Mouse (Mus musculus) T-helper 17 cell (primary cell): Measurements from ENCODE around the gene Rangap1.

Experiments
- in situ Hi-C, 2 experiments: fragments of 300-600 bp; cut with MboI, MseI; formaldehyde crosslinking; loops; 1 replicate in 1 of 2; 2 replicates in 1 of 2; pipeline ENCODE4 v1.15.1; 2025; ENCODE audit warnings: high pct_unique_total_duplicates in 2 of 2

The Rangap1 gene

DNA sequence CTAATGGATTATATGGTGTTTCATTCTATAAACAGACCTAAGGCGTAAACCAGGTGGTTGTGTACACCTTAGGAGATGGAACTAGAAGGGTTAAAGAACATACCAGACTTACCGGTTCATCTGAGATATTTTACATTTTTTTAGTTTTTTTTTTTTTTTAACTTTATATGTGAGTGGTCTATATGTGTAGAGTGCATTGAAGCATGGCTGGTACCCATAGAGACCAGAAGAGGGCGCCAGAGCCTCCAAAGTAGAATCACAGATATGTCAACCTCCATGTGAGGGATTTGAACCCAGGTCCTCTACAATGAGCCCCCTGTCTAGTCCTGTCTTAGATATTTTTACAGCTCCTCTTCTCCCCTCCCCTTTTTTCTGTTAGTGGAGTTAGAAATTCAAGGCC, 47.5 kb downstream of the Rangap1 start:
- in situ Hi-C loops, result loop anchor here in 1 of 2 experiments (25.0 kb wide), 1 partner anchor 1461 kb away; the partner anchor contains the start of genes AC140267.1 and Mief1

DNA sequence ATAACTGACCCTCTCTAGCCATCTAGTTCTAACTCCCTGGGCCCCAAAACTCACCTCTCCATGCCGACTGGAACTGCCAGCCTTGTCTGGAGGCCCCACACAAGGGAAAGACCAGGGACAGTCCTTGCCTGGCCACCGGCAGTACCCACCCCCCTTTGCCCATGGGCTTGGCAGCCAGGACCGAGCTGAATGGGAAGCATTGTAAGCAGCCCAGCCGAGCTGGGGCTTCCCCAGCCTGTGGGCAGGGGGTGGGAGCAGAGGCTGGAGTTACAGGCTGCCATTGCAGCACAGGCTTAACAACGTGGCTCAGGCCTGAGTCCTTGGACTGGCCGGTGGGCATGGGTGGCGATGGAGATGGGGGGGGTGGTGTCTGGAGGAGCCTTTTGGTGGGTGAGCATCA, 48.2 kb downstream of the Rangap1 start, which contains the start of gene Chadl:
Chadl (minus strand) TSS at position 113 of the 400 bp plus-strand sequence.
- in situ Hi-C loops, result loop anchor here in 1 of 2 experiments (25.0 kb wide), 1 partner anchor 1460 kb away; the partner anchor contains the start of genes AC140267.1 and Mief1

DNA sequence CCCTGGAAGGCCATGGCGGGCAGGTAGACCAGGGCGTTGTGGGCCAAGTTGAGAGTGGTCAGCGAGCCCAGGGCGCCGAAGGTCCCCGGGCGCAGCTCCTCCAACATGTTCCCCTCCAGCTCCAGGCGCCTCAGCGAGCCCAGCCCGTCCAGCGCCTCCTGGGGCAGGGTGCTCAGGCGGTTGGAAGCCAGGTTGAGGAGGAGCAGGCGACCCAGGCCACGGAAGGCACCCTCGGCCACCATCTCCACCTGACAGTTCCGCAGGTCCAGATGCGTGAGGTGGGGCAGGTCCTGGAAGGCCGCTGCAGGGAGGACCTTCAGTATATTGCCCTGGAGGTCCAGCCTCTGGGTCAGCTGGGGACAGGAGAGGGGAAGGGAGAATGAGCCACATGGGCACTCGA, 50.4 kb downstream of the Rangap1 start:
- in situ Hi-C loops, result loop anchor here in 1 of 2 experiments (25.0 kb wide), 1 partner anchor 1458 kb away; the partner anchor contains the start of genes AC140267.1 and Mief1

DNA sequence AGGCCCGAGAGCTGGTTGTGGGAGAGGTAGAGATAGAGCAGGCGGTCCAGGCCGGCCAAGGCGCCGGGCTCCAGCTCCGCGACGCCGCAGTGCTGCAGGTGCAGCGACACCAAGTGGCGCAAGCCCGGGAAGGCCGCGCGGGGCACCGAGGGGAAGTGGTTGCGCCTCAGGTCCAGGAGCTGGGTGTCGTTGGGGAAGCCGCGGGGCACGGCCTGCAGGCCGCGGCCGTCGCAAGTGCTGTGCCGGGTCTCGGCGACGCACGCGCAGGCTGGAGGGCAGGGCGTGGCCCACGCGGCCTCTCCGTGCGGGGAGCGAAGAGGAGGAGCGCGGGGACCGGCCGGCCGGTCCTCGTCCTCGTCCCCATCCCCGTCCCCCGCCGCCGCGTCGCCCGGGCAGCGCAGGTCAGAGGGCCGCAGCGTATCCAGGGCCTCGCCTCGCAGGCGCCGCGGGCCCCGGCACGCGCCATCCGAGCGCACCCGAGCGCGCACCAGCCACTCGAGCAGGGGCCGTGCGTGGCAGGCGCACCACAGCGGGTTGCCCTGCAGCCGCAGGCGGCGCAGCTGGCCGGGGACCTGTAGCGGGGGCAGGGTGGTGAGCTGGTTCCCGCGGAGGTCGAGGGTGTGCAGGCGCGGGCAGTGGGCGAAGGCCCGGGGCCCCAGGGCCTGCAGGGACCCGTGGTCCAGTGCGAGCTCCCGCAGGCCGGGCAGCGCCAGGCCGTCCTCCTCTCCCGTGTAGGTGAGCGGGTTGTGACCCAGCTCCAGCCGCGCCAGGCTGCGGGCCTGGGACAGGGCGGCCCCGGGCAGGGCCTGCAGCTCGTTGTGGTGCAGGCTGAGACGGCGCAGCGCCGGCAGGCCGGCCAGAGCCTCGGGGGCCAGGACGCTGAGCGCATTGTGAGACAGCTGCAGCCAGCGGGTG, 51.1 kb downstream of the Rangap1 start:
- in situ Hi-C loops, result loop anchor here in 1 of 2 experiments (25.0 kb wide), 1 partner anchor 1457 kb away; the partner anchor contains the start of genes AC140267.1 and Mief1

DNA sequence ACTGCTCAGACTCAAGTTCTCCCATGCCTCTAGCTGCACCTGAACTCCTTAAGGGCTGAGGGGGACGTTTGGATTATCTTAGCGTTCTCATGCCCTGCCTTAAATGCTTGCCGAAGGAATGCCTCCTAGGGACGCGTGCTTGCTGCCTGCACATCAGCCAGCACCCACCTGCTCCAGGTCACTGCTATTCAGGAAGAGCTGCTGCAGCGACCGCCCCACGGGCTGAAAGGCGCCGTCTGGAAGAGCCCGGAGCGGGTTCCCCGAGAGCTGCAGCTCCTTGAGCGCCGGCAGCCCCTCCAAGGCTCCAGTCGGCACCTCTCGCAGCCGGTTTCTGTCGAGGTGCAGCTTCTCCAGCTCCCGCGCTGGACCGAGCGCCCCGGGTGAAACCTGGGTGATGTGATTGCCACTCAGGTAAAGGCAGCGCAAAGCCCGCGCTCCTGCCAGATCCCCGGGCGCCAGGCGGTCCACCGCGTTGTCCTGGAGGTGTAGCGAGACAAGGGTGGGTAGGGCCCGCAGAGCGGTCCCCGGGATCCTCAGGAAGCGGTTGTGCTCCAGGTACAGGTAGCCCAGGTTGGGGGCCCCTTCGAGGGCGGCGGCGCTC, 51.9 kb downstream of the Rangap1 start:
- in situ Hi-C loops, result loop anchor here in 1 of 2 experiments (25.0 kb wide), 1 partner anchor 1456 kb away; the partner anchor contains the start of genes AC140267.1 and Mief1

DNA sequence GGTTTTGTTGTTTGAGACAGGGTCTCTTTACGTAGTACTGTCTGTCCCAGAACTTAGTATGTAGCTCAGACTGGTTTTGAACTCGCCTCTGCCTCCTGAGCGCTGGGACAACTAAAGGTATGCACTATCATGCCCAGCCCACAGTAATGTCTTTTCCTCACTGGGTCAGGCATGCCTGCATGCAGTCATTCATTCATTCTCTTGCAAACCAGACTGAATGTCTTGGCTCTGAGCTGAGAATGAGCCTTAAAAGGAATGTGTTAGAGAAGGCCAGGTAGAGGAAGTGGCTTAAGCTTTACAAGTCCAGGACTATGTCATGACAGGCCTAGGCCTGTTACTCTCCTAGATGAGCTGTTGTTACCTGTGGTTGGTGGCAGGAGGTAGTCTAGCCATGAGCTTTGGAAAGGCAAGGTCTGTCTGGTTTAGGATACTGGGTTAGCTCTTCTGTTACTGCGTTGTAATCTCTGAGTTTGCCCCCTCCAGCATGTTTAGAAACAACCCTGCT, 65.0 kb downstream of the Rangap1 start:
- in situ Hi-C loops, result loop anchor here in 1 of 2 experiments (25.0 kb wide), 1 partner anchor 1443 kb away; the partner anchor contains the start of genes AC140267.1 and Mief1

DNA sequence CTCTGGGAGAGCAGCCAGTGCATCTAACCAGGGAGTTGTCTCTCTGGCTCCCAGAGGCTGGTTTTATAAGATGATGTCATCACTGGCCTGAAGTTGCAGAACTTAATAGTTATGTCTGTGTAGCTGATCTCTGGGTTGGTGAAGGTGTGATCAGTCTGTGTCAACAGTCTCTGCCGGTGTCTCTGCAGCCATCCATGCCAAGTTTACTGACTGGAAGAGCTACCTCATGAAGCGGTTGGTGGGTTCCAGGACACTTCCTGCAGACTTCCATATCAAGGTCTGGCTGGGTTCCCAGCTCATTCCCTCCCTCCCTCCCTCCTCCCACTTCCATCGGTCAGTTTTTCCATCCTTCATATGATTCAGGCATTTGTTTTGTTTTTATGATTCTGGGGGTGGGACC, 68.7 kb downstream of the Rangap1 start:
- in situ Hi-C loops, result loop anchor here in 1 of 2 experiments (25.0 kb wide), 1 partner anchor 1439 kb away; the partner anchor contains the start of genes AC140267.1 and Mief1

DNA sequence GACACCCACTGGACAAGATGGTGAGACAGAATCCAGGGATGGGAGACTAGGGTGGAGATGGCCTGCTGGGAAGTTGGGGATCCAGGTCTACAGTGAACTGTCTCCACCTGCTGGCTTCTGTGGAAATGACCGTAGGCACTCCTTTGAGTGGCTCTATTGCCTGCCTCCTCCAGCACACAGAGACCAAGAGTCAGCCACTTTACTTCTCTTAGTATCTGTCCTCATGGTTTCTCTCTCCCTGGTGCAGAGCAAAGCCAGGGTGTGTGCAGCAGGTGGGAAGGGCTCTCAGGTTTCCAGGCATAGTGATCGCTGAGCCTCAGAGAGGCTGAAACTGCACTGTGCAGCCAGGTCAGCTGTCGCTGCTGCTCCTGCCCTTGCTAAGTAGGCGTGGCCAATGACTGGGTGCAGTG, 75.1 kb downstream of the Rangap1 start:
- in situ Hi-C loops, result no loop called here

DNA sequence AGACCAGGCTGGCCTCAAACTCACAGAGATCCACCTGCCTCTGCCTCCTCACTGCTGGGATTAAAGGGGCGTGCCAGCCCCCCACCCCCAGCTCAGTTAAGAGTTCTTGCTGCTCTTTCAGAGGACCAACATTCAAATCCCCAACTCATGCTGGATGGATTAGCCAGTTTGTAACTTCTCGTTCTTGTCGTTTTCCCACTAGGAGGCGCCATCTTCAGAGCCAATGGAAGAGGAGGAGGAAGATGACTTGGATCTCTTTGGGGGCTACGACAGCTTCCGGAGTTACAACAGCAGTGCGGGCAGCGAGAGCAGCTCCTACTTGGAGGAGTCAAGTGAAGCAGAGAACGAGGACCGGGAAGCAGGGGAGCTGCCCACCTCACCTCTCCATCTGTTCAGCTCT, 78.4 kb downstream of the Rangap1 start:
- in situ Hi-C loops, result no loop called here

DNA sequence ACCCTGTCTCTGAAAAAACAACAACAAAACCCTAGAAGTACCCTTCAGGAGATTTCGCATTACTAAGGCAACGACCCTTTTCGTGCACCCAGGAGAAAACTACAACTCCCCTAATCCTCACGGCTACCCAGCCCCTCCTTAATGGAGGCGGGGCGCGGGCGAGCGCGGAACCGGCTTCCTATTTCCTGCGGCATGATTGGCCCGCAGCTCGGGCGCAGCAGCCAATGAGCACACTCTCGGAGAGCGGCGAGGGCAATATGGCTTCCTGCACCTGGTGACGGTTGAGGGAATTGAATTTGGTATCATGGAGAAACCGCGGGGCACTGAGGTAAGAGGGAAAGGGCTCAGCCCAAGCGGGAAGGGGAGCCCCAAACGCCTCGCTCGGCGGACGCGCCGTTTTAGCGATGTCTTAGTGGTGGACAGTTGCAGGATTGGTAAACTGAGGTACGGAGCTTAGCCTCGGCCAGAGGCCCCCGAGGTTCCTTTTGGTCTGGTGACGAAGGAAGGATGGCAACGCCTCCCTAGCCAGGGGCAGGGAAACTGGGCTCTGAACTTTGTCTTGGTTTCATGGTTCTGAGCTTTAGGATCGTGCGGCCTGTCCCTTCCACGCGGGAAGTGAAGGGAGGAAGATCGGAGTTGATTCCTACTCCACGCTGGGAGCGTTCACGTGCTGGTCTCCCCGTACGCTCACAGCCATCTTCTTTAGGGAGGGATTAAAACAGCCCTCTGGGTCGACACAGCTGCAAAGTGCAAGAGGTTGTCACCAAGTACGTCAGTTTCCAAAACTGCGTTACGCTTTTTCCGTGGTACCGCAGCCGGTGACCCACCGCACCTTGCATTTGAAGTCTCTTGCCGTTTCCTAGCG, 81.4 kb downstream of the Rangap1 start, which contains the start of gene L3mbtl2:
L3mbtl2 (plus strand) TSS at position 193 of the 865 bp plus-strand sequence.
- in situ Hi-C loops, result no loop called here

DNA sequence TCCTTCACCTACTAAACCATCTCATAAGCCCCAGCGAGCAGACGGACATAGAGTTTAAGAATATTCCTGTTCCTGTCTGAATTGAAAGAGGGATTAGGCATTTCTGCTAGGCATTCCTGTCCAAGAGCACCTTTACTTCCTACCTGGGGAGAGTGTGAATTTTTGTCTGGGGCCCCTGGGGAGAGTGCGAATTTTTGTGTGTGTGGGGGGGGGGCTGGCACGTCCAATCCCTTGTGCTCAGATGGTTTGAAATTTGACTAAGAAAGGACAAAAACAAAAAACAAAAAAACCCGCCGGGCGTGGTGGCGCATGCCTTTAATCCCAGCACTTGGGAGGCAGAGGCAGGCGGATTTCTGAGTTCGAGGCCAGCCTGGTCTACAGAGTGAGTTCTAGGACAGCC, 82.0 kb downstream of the Rangap1 start:
- in situ Hi-C loops, result no loop called here

DNA sequence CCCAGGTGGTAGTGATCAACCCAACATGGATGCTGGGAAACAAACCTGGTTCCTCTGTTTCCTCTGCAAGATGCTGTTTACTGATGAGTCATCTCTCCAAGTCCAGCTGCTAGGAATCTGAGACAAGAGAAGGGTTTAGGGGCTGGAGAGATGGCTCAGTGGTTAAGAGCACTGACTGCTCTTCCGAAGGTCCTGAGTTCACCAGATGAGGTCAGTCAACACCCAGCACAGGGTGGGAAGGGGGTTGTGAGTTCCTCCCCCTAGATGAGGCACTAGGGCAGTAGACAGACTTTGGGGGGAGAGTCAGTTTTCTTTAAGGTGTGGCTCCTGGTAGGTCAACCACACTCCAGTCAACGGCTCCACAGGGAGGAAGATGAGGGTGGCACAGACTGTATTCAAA, 83.6 kb downstream of the Rangap1 start:
- in situ Hi-C loops, result no loop called here
